Mouse (Mus musculus) limb, embryonic 11.5 days (tissue): ENCODE measurements around the gene Tubg1. TPM values are rescaled to one million over a fixed set of nuclear protein-coding genes. Genes with fewer than 3 reads are reported as not detected.
A peak's percentile ranks its signal among the peaks of the same experiment; 100 is the strongest.
"Not testable (repeated sequence)": the region's sequence is repeated elsewhere in the genome, so short reads cannot be mapped to it uniquely, and the experiment has no call there.

Source experiments
- ATAC-seq: fragments of 200-750 bp; cut with Nextera tagmentation; 2 replicates; pipeline ENCODE4 v1.8.0; 2017; ENCODE audit warnings: low read depth; ENCODE audit not compliant: insufficient number of reproducible peaks, low FRiP score, low TSS enrichment
- DNase-seq: peaks from one replicate; pipeline ENCODE4 v3.0.0-alpha.2; 2015; ENCODE audit warnings: low spot score
- H3K27ac ChIP-seq: fragments of 300-500 bp; sonication (generic); replicated peaks from 2 replicates; pipeline ENCODE4 v1.5.1; 2014; ENCODE audit warnings: low read depth, mild to moderate bottlenecking, low read length
- H3K27me3 ChIP-seq: fragments of 300-500 bp; sonication (generic); 2 replicates; pipeline ENCODE4 v1.6.1; 2014; ENCODE audit warnings: mild to moderate bottlenecking, low read length, mixed read lengths; ENCODE audit not compliant: control insufficient read depth, insufficient read depth
- H3K36me3 ChIP-seq: fragments of 300-500 bp; sonication (generic); 2 replicates; pipeline ENCODE4 v1.6.1; 2014; ENCODE audit warnings: mild to moderate bottlenecking, low read length, moderate library complexity, mixed read lengths; ENCODE audit not compliant: control insufficient read depth, insufficient read depth
- H3K4me1 ChIP-seq: fragments of 300-500 bp; sonication (generic); 2 replicates; pipeline ENCODE4 v1.6.1; 2014; ENCODE audit warnings: low read length, mixed read lengths; ENCODE audit not compliant: control insufficient read depth, insufficient read depth
- H3K4me2 ChIP-seq: fragments of 300-500 bp; sonication (generic); 2 replicates; pipeline ENCODE4 v1.6.1; 2014; ENCODE audit warnings: low read depth, mild to moderate bottlenecking, moderate library complexity; ENCODE audit not compliant: severe bottlenecking
- H3K4me3 ChIP-seq: fragments of 300-500 bp; sonication (generic); 2 replicates; pipeline ENCODE4 v1.5.1; 2014; ENCODE audit warnings: low read depth, low read length
- H3K9ac ChIP-seq: fragments of 300-500 bp; sonication (generic); 2 replicates; pipeline ENCODE4 v1.6.1; 2014; ENCODE audit warnings: mild to moderate bottlenecking, low read length
- H3K9me3 ChIP-seq: fragments of 300-500 bp; sonication (generic); 2 replicates; pipeline ENCODE4 v1.6.1; 2016; ENCODE audit warnings: low read length; ENCODE audit not compliant: control insufficient read depth
- WGBS: fragments of 180-500 bp; shearing (Covaris S2); extraction: QIAGEN DNeasy Blood & Tissue Kit; methylation state at CpG from one replicate; pipeline ENCODE4 v1.1.7; 2014; 5-methylcytosine and 5-hydroxymethylcytosine counted together
- polyA plus RNA-seq: library from polyadenylated mRNA; unstranded; fragments of >200 nt; fragmentation: Nextera tagmentation; extraction: Ambion mirVana; gene quantifications from 2 replicates; pipeline ENCODE4 v1.2.1, GENCODE M21; 2014

Gene Tubg1
- polyA plus RNA-seq, 1 experiment from 2014 or later, result 113 TPM

GRCm38 (mm10) chr11:101149178-101150105 is 29.7 kb downstream of the Tubg1 start:
- H3K27me3 ChIP-seq, result no peaks in the 10 kb centered on the region
- H3K4me3 ChIP-seq, result no peak overlapping the region
- H3K9me3 ChIP-seq, result no peaks in the 10 kb centered on the region
- peak overlapping the region; percentile 16; the same call in 1 of the 2 replicates for H3K4me2 ChIP-seq
- no peak for DNase-seq
- WGBS, result 28% methylated on average over 9 of the region's 9 CpGs
- H3K27ac ChIP-seq, result peak overlapping the region; percentile 16; the same call in 1 of the 2 replicates
- H3K9ac ChIP-seq, result peak overlapping the region; percentile 36; the same call in 1 of the 2 replicates
- peaks cover 11% of the 10 kb centered on the region for H3K4me1 ChIP-seq
- H3K36me3 ChIP-seq, result no peaks in the 10 kb centered on the region
- ATAC-seq, result no peak

- Histone ChIP-seq H3K4me1 (peaks cover 16% of the 10 kb centered on the region), H3K9ac (no peak overlapping the region), H3K4me3 (no peak overlapping the region), H3K27ac (no peak overlapping the region), H3K4me2 (no peak overlapping the region), H3K27me3 (no peaks in the 10 kb centered on the region), H3K9me3 (no peaks in the 10 kb centered on the region), H3K36me3 (no peaks in the 10 kb centered on the region)
- ATAC-seq (no peak), DNase-seq (no peak)
- 53% methylated on average over 2 of the region's 2 CpGs for WGBS
Observed at GRCm38 (mm10) chr11:101151063-101151462, 31.3 kb downstream of the Tubg1 start.

- 82% methylated on average over 1 of the region's 1 CpGs for WGBS
Observed at GRCm38 (mm10) chr11:101152825-101153224, 33.1 kb downstream of the Tubg1 start.

GRCm38 (mm10) chr11:101154648-101155047 is 34.9 kb downstream of the Tubg1 start:
- Histone ChIP-seq H3K27me3 (no peaks in the 10 kb centered on the region), H3K9me3 (no peaks in the 10 kb centered on the region), H3K4me1 (peaks cover 8% of the 10 kb centered on the region; the same call in 1 of the 2 replicates), H3K4me3 (no peak overlapping the region), H3K27ac (no peak overlapping the region), H3K36me3 (no peaks in the 10 kb centered on the region), H3K4me2 (no peak overlapping the region), H3K9ac (no peak overlapping the region)
- DNase-seq, result no peak
- no peak for ATAC-seq

More at GRCm38 (mm10) chr11:101152825-101153224, 33.1 kb downstream of the Tubg1 start:
- no peak overlapping the region for H3K4me2 ChIP-seq
- DNase-seq (no peak), ATAC-seq (no peak)
- no peaks in the 10 kb centered on the region for H3K27me3 ChIP-seq
- H3K4me3 ChIP-seq, result no peak overlapping the region
- no peak overlapping the region for H3K9ac ChIP-seq
- H3K9me3 ChIP-seq, result no peaks in the 10 kb centered on the region
- H3K36me3 ChIP-seq, result no peaks in the 10 kb centered on the region
- no peak overlapping the region for H3K27ac ChIP-seq
- peaks cover 17% of the 10 kb centered on the region for H3K4me1 ChIP-seq

GRCm38 (mm10) chr11:101155151-101155550 is 35.4 kb downstream of the Tubg1 start:
- Histone ChIP-seq H3K4me2 (no peak overlapping the region; the same call in 1 of the 2 replicates), H3K36me3 (no peaks in the 10 kb centered on the region), H3K9ac (no peak overlapping the region), H3K27me3 (no peaks in the 10 kb centered on the region), H3K4me3 (no peak overlapping the region), H3K9me3 (no peaks in the 10 kb centered on the region), H3K4me1 (peaks cover 8% of the 10 kb centered on the region; the same call in 1 of the 2 replicates), H3K27ac (no peak overlapping the region)
- DNase-seq (no peak), ATAC-seq (no peak)
- WGBS, result 65% methylated on average over 6 of the region's 6 CpGs

GRCm38 (mm10) chr11:101155728-101156371 is 36.1 kb downstream of the Tubg1 start, which contains the start of gene Tubg2:
Gene Tubg2, plus strand, starts transcription at chr11:101155907.
- 1% methylated on average over 36 of the region's 36 CpGs for WGBS
- Histone ChIP-seq H3K36me3 (no peaks in the 10 kb centered on the region), H3K27me3 (no peaks in the 10 kb centered on the region), H3K4me1 (peaks cover 8% of the 10 kb centered on the region; the same call in 1 of the 2 replicates), H3K27ac (no peak within 1 kb of the TSS), H3K9me3 (no peaks in the 10 kb centered on the region), H3K9ac (peak within 1 kb of the TSS; percentile 62), H3K4me3 (peak within 1 kb of the TSS; percentile 41), H3K4me2 (peak within 1 kb of the TSS; percentile 80)
- peak; percentile 73 for DNase-seq
- ATAC-seq, result 0 out of 2 replicates have a peak, but pooled peaks have one; percentile 63

GRCm38 (mm10) chr11:101160151-101160550 is 40.4 kb downstream of the Tubg1 start:
- not testable (repeated sequence) for DNase-seq, H3K36me3 ChIP-seq, H3K4me3 ChIP-seq, ATAC-seq, H3K4me2 ChIP-seq, H3K27ac ChIP-seq, H3K9ac ChIP-seq, H3K9me3 ChIP-seq
- WGBS, result 74% methylated on average over 8 of the region's 10 CpGs
- Histone ChIP-seq H3K4me1 (peaks cover 21% of the 10 kb centered on the region), H3K27me3 (peaks cover 37% of the 10 kb centered on the region)

- peaks cover 45% of the 10 kb centered on the region for H3K27me3 ChIP-seq
- not testable (repeated sequence) for H3K36me3 ChIP-seq, H3K27ac ChIP-seq, H3K4me2 ChIP-seq, H3K9ac ChIP-seq, H3K9me3 ChIP-seq, ATAC-seq, DNase-seq, H3K4me3 ChIP-seq
- WGBS, result 76% methylated on average over 5 of the region's 8 CpGs
- H3K4me1 ChIP-seq, result peaks cover 19% of the 10 kb centered on the region
Observed at GRCm38 (mm10) chr11:101160981-101161505, 41.3 kb downstream of the Tubg1 start.
